Mouse (Mus musculus) testis, postnatal 14 days (tissue): ENCODE data around the gene Ehd4.

Experiments used
- DNase-seq: peaks from one replicate; pipeline ENCODE4 v3.0.0; 2021; ENCODE audit warnings: low spot score

The Ehd4 gene

GRCm38 (mm10) chr2:120107446-120107845 lies 47.0 kb downstream of the Ehd4 start:
- no peak for DNase-seq

- no peak for DNase-seq
Measured at GRCm38 (mm10) chr2:120106397-120106973, 47.9 kb downstream of the Ehd4 start.

- DNase-seq, result no peak
Measured at GRCm38 (mm10) chr2:120105861-120106260, 48.5 kb downstream of the Ehd4 start.

- DNase-seq, result peak; percentile 33
Measured at GRCm38 (mm10) chr2:120102881-120103280, 51.5 kb downstream of the Ehd4 start.

GRCm38 (mm10) chr2:120102450-120102849 lies 52.0 kb downstream of the Ehd4 start:
- no peak for DNase-seq

- DNase-seq, result no peak
Measured at GRCm38 (mm10) chr2:120101961-120102360, 52.4 kb downstream of the Ehd4 start.

GRCm38 (mm10) chr2:120099886-120100285 lies 54.5 kb downstream of the Ehd4 start:
- no peak for DNase-seq

GRCm38 (mm10) chr2:120099263-120099662 lies 55.1 kb downstream of the Ehd4 start:
- DNase-seq, result no peak

GRCm38 (mm10) chr2:120098781-120099202 lies 55.6 kb downstream of the Ehd4 start:
- DNase-seq, result no peak

- no peak for DNase-seq
Measured at GRCm38 (mm10) chr2:120097868-120098267, 56.5 kb downstream of the Ehd4 start.

- no peak for DNase-seq
Measured at GRCm38 (mm10) chr2:120096711-120097110, 57.7 kb downstream of the Ehd4 start.

- DNase-seq, result no peak
Measured at GRCm38 (mm10) chr2:120096191-120096590, 58.2 kb downstream of the Ehd4 start.

GRCm38 (mm10) chr2:120095171-120095570 lies 59.2 kb downstream of the Ehd4 start:
- DNase-seq, result no peak

GRCm38 (mm10) chr2:120093671-120094430 lies 60.6 kb downstream of the Ehd4 start:
- DNase-seq, result no peak

- no peak for DNase-seq
Measured at GRCm38 (mm10) chr2:120090979-120091378, 63.4 kb downstream of the Ehd4 start.

GRCm38 (mm10) chr2:120087897-120088296 lies 66.5 kb downstream of the Ehd4 start:
- DNase-seq, result no peak

- no peak for DNase-seq
Measured at GRCm38 (mm10) chr2:120087391-120087790, 67.0 kb downstream of the Ehd4 start.

GRCm38 (mm10) chr2:120086038-120086437 lies 68.4 kb downstream of the Ehd4 start:
- peak; percentile 60 for DNase-seq

GRCm38 (mm10) chr2:120084593-120085361 lies 69.6 kb downstream of the Ehd4 start:
- no peak for DNase-seq

- no peak for DNase-seq
Measured at GRCm38 (mm10) chr2:120082416-120082815, 72.0 kb downstream of the Ehd4 start.

GRCm38 (mm10) chr2:120076076-120076705 lies 78.2 kb downstream of the Ehd4 start:
- DNase-seq, result peak; percentile 59

GRCm38 (mm10) chr2:120074096-120074495 lies 80.3 kb downstream of the Ehd4 start:
- no peak for DNase-seq
